24 mouse cellular contexts compared by ENCODE assay signal in genomic region chr14:29851286-29851685, GRCm38 (mm10).
"Had no signal": no experiment of that assay in that cellular context is flagged by ENCODE, and none has a peak within 500 bp of the region (broad histone marks: within the 10 kb centered on the region; RNA-seq: fewer than 3 reads in every experiment).

No protein-coding gene starts in this region.

- H3K9ac ChIP-seq: embryonic facial prominence, embryonic 12.5 days; embryonic facial prominence, embryonic 13.5 days; embryonic facial prominence, embryonic 15.5 days; forebrain, embryonic 12.5 days; forebrain, embryonic 13.5 days; forebrain, embryonic 15.5 days; forebrain, postnatal 0 days had no signal

- H3K9me3 ChIP-seq: embryonic facial prominence, embryonic 10.5 days; embryonic facial prominence, embryonic 12.5 days; embryonic facial prominence, embryonic 13.5 days; embryonic facial prominence, embryonic 15.5 days; forebrain, embryonic 10.5 days; forebrain, embryonic 12.5 days; forebrain, embryonic 13.5 days; forebrain, embryonic 15.5 days had no signal

- H3K27ac ChIP-seq: embryonic facial prominence, embryonic 10.5 days; embryonic facial prominence, embryonic 12.5 days; embryonic facial prominence, embryonic 13.5 days; embryonic facial prominence, embryonic 15.5 days; forebrain, embryonic 10.5 days; forebrain, embryonic 12.5 days; forebrain, embryonic 13.5 days; forebrain, embryonic 15.5 days; gastrocnemius, adult 2 months had no signal

- ATAC-seq: forebrain, embryonic 13.5 days; forebrain, embryonic 14.5 days; forebrain, embryonic 15.5 days; forebrain, embryonic 16.5 days; forebrain, postnatal 0 days had no signal

- H3K4me1 ChIP-seq: embryonic facial prominence, embryonic 10.5 days; embryonic facial prominence, embryonic 12.5 days; embryonic facial prominence, embryonic 13.5 days; forebrain, embryonic 12.5 days had no signal

- H3K4me3 ChIP-seq: embryonic facial prominence, embryonic 10.5 days; embryonic facial prominence, embryonic 12.5 days; embryonic facial prominence, embryonic 13.5 days; embryonic facial prominence, embryonic 15.5 days; erythroblast, embryonic 14.5 days; forebrain, embryonic 10.5 days; forebrain, embryonic 12.5 days; forebrain, embryonic 13.5 days; forebrain, embryonic 15.5 days; gastrocnemius, adult 2 months had no signal

- H3K36me3 ChIP-seq: embryonic facial prominence, embryonic 10.5 days; embryonic facial prominence, embryonic 12.5 days; embryonic facial prominence, embryonic 13.5 days; embryonic facial prominence, embryonic 15.5 days; forebrain, embryonic 10.5 days; forebrain, embryonic 12.5 days; forebrain, embryonic 15.5 days had no signal

- H3K4me2 ChIP-seq: embryonic facial prominence, embryonic 12.5 days; embryonic facial prominence, embryonic 13.5 days; embryonic facial prominence, embryonic 15.5 days; forebrain, embryonic 12.5 days; forebrain, embryonic 13.5 days; forebrain, embryonic 15.5 days had no signal

- H3K27me3 ChIP-seq: embryonic facial prominence, embryonic 12.5 days; embryonic facial prominence, embryonic 13.5 days; embryonic facial prominence, embryonic 15.5 days; forebrain, embryonic 12.5 days; forebrain, embryonic 13.5 days; forebrain, embryonic 15.5 days had no signal

- DNase-seq: cerebellum, adult 18-20 months; cerebellum, adult 2 months; cerebellum, adult 8-10 months; cerebellum, adult 9-10 months; cerebellum, adult 9-11 months; embryo, embryonic 11 days; forebrain, postnatal 0 days; gastrocnemius, adult 2 months; gastrocnemius, postnatal 10 days; gastrocnemius, postnatal 14 days; gastrocnemius, postnatal 25 days; gastrocnemius, postnatal 36 days; heart, adult 18-20 months had no signal
